Mouse (Mus musculus) ES-E14 (cell line): ENCODE data around the gene Chrm4. TPM values are rescaled to one million over a fixed set of nuclear protein-coding genes. Genes with fewer than 3 reads are reported as not detected.

Source experiments
- DNase-seq: peaks from one replicate; pipeline ENCODE4 v3.0.0-alpha.2; 2013; ENCODE audit warnings: low read depth, low spot score
- H3K27ac ChIP-seq: 2 replicates; pipeline ENCODE4 v1.5.1; 2012; ENCODE audit warnings: low read depth, mild to moderate bottlenecking, low read length, moderate library complexity, mixed read lengths; ENCODE audit not compliant: poor library complexity, insufficient read depth, severe bottlenecking
- H3K36me3 ChIP-seq: 2 replicates; pipeline ENCODE4 v1.6.1; 2012; ENCODE audit warnings: mild to moderate bottlenecking, low read length, moderate library complexity, mixed read lengths; ENCODE audit not compliant: control insufficient read depth, poor library complexity, insufficient read depth, severe bottlenecking
- H3K4me1 ChIP-seq, 2 experiments: fragments of 150-350 bp in 1 of 2; sonication (generic) in 1 of 2; 2 replicates each; pipeline ENCODE4 v1.6.1; 2012; ENCODE audit warnings: low read length in 2 of 2, mild to moderate bottlenecking in 1 of 2, mixed read lengths in 1 of 2; ENCODE audit not compliant: control insufficient read depth in 2 of 2, insufficient read depth in 2 of 2, poor library complexity in 1 of 2
- H3K4me3 ChIP-seq, 2 experiments: fragments of 150-350 bp in 1 of 2; sonication (generic) in 1 of 2; 2 replicates each; pipeline ENCODE4 v1.5.1; 2012; ENCODE audit warnings: low read length in 2 of 2, low read depth in 1 of 2, mild to moderate bottlenecking in 1 of 2, mixed read lengths in 1 of 2; ENCODE audit not compliant: insufficient read depth in 1 of 2, poor library complexity in 1 of 2, severe bottlenecking in 1 of 2
- H3K9ac ChIP-seq: 2 replicates; pipeline ENCODE4 v1.6.1; 2012; ENCODE audit warnings: low read depth, mild to moderate bottlenecking, low read length, mixed read lengths; ENCODE audit not compliant: poor library complexity, insufficient read depth, severe bottlenecking
- H3K9me3 ChIP-seq: fragments of 150-350 bp; sonication (generic); 2 replicates; pipeline ENCODE4 v1.6.1; 2012; ENCODE audit warnings: low read depth, mild to moderate bottlenecking, low read length; ENCODE audit not compliant: control insufficient read depth, insufficient read depth
- CHD2 ChIP-seq: IDR thresholded peaks from 2 replicates; pipeline ENCODE4 v1.6.1; 2014; ENCODE audit warnings: mild to moderate bottlenecking, low read depth, low read length, inconsistent platforms
- HCFC1 ChIP-seq: IDR thresholded peaks from 2 replicates; pipeline ENCODE4 v1.6.1; 2012; ENCODE audit warnings: low read length, inconsistent platforms, borderline replicate concordance; ENCODE audit not compliant: insufficient read depth
- MAFK ChIP-seq: IDR thresholded peaks from 2 replicates; pipeline ENCODE4 v1.6.1; 2014; ENCODE audit warnings: mild to moderate bottlenecking, low read depth, low read length, inconsistent platforms; ENCODE audit not compliant: insufficient read depth
- ZC3H11A ChIP-seq: IDR thresholded peaks from 2 replicates; pipeline ENCODE4 v1.6.1; 2012; ENCODE audit warnings: low read depth, mild to moderate bottlenecking, inconsistent platforms, low read length, borderline replicate concordance
- ZNF384 ChIP-seq: IDR thresholded peaks from 2 replicates; pipeline ENCODE4 v1.6.1; 2012; ENCODE audit warnings: low read depth, low read length, inconsistent platforms
- in situ Hi-C, 2 experiments: fragments of 600-800 bp; cut with MboI; formaldehyde crosslinking; loops; one replicate each; pipeline ENCODE4 v1.15.1; 2025; ENCODE audit warnings: low sequenced_read_pairs in 2 of 2, inconsistent platforms in 1 of 2; ENCODE audit not compliant: unreplicated experiment in 2 of 2
- total RNA-seq: library from RNA; depleted of rRNA; stranded (reverse); fragments of 300-350 nt; gene quantifications from 2 replicates; pipeline ENCODE4 v1.2.3, GENCODE M21; 2012

The Chrm4 gene
- total RNA-seq, 1 experiment = 5.6 TPM

GRCm38 (mm10) chr2:91934016-91934415 is 7.0 kb downstream of the Chrm4 start:
- in situ Hi-C loops = no loop called here
- no peak for DNase-seq
- Histone ChIP-seq H3K4me1 (peaks cover 9 to 29% of the 10 kb centered on the region in 2 experiments; a peak in 3 of 4 replicates), H3K9me3 (no peaks in the 10 kb centered on the region), H3K4me3 (no peak overlapping the region), H3K36me3 (peaks cover 42% of the 10 kb centered on the region), H3K9ac (no peak overlapping the region), H3K27ac (no peak overlapping the region)
- no peak for TF ChIP-seq MAFK
- TF ChIP-seq ZNF384 = no peak
- no peak for TF ChIP-seq CHD2
- TF ChIP-seq HCFC1 = no peak
- no peak for TF ChIP-seq ZC3H11A

DNA sequence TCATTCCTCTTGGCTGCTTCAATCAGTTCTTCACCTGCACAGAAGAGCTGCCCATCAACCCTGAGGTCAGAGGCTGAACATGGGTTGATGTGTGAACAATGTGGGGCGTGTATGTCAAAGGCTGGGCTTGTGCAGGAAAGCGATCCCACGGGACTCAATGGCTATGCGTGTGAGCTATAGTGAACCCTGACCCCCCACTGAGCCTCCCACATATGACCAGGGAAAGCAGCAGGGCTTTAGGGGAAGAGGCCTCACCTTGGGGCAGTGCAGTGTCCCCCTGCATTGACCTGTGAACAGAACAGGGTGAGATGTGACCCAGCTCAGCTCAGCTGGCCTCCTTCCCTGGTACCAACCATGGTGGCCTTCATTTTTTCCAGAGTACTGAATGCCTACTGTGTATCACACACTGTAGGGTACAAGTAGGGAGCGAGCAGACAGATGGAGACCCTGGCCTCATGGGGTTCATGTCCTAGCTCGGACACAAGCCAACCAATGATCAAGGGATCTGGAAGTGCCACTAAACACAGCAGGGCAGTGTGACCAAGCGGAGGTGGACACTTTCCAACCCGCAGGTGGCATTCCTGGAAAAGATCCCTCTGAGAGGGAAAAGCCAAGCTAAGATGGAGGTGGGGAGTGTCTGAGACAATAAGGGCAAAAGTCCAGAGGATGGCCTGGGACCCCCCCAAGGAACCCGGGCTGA is 7.9 kb downstream of the Chrm4 start:
- DNase-seq = no peak
- no peaks in the 10 kb centered on the region for H3K9me3 ChIP-seq
- H3K4me1 ChIP-seq = peaks cover 8 to 28% of the 10 kb centered on the region in 2 experiments; a peak in 3 of 4 replicates
- H3K36me3 ChIP-seq = peaks cover 51% of the 10 kb centered on the region
- no peak overlapping the region for H3K4me3 ChIP-seq
- H3K9ac ChIP-seq = no peak overlapping the region
- in situ Hi-C loops = no loop called here
- H3K27ac ChIP-seq = no peak overlapping the region
- TF ChIP-seq ZC3H11A (no peak), ZNF384 (no peak), HCFC1 (no peak), CHD2 (no peak), MAFK (no peak)

DNA sequence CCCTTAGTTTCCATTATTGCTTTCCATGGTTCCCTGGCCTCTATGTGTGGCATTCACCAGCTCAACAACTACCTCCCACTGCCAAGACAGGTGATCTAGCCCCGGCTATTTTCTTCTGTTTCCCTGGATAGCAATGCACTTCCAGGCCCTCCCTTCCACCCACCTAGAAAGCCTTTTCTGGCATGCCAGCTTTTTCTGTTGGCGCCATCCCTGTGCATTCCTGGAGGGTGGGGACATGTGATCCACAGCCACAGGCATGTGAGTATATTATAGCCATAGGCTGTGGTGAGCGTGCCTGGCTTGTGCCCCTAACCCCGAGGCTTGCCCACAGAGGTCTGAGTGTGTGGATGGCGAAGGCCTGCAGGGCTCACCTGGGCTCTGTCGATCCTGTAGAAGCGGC is 9.1 kb downstream of the Chrm4 start:
- Histone ChIP-seq H3K9me3 (no peaks in the 10 kb centered on the region), H3K36me3 (peaks cover 54% of the 10 kb centered on the region), H3K4me1 (peaks cover 8 to 28% of the 10 kb centered on the region in 2 experiments; a peak in 3 of 4 replicates), H3K9ac (no peak overlapping the region), H3K27ac (no peak overlapping the region), H3K4me3 (no peak overlapping the region)
- TF ChIP-seq CHD2 = no peak
- no peak for TF ChIP-seq MAFK
- no peak for TF ChIP-seq ZC3H11A
- no peak for TF ChIP-seq ZNF384
- TF ChIP-seq HCFC1 = no peak
- in situ Hi-C loops = no loop called here
- DNase-seq = no peak

- H3K4me3 ChIP-seq = no peak overlapping the region
- peaks cover 57% of the 10 kb centered on the region for H3K36me3 ChIP-seq
- H3K4me1 ChIP-seq = peaks cover 0 to 16% of the 10 kb centered on the region in 2 experiments; a peak in 2 of 4 replicates
- in situ Hi-C loops = no loop called here
- no peaks in the 10 kb centered on the region for H3K9me3 ChIP-seq
- no peak for DNase-seq
- TF ChIP-seq CHD2 = no peak
- TF ChIP-seq ZC3H11A = no peak
- H3K27ac ChIP-seq = no peak overlapping the region
- no peak overlapping the region for H3K9ac ChIP-seq
These were observed 12.4 kb downstream of the Chrm4 start for GRCm38 (mm10) chr2:91939303-91939935.
